Mouse (Mus musculus) adrenal gland, postnatal 14 days (tissue): ENCODE data around the gene Sec16a. TPM values are rescaled to one million over a fixed set of nuclear protein-coding genes. Genes with fewer than 3 reads are reported as not detected.

ENCODE experiments used
- DNase-seq: peaks from one replicate; pipeline ENCODE4 v3.0.0; 2021; ENCODE audit warnings: mixed read lengths
- long read RNA-seq, 2 experiments: library from polyadenylated mRNA; stranded (forward); transcript quantifications; one replicate each; pipeline ENCODE4 v2.0.0; 2021
- total RNA-seq: library from RNA; stranded (reverse); gene quantifications from 2 replicates; pipeline ENCODE4 v1.2.3, GENCODE M21; 2021

Gene Sec16a
- total RNA-seq = 50.1 and 54.6 TPM in 2 replicates
- long read RNA-seq, experiment 1, partial matches to known transcripts = 8 of 13 reads
- long read RNA-seq, experiment 1, other reads (novel, unspliced or antisense) = 5 of 13 reads
- long read RNA-seq, experiment 2, partial matches to known transcripts = 10 of 13 reads
- long read RNA-seq, experiment 2, other reads (novel, unspliced or antisense) = 2 of 13 reads

- peak; percentile 100 for DNase-seq
Observed at GRCm38 (mm10) chr2:26444946-26445665, at the start of gene Sec16a. Sec16a (minus strand) TSS chr2:26445216.

GRCm38 (mm10) chr2:26494396-26494795 lies 49.4 kb upstream of the Sec16a start:
- peak; percentile 64 for DNase-seq

- no peak for DNase-seq
Observed at GRCm38 (mm10) chr2:26493021-26493781, 48.2 kb upstream of the Sec16a start.

- DNase-seq = no peak
Observed at GRCm38 (mm10) chr2:26490760-26491301, 45.8 kb upstream of the Sec16a start.

GRCm38 (mm10) chr2:26488535-26489135 lies 43.6 kb upstream of the Sec16a start:
- DNase-seq = no peak

- DNase-seq = no peak
Observed at GRCm38 (mm10) chr2:26487322-26488021, 42.5 kb upstream of the Sec16a start.

- no peak for DNase-seq
Observed at GRCm38 (mm10) chr2:26486835-26487321, 41.9 kb upstream of the Sec16a start.

GRCm38 (mm10) chr2:26486264-26486810 lies 41.3 kb upstream of the Sec16a start:
- DNase-seq = no peak

- DNase-seq = no peak
Observed at GRCm38 (mm10) chr2:26485710-26486109, 40.7 kb upstream of the Sec16a start.

GRCm38 (mm10) chr2:26485278-26485677 lies 40.3 kb upstream of the Sec16a start:
- DNase-seq = peak; percentile 71

- no peak for DNase-seq
Observed at GRCm38 (mm10) chr2:26484169-26484568, 39.2 kb upstream of the Sec16a start.

- no peak for DNase-seq
Observed at GRCm38 (mm10) chr2:26483230-26483869, 38.3 kb upstream of the Sec16a start.

- DNase-seq = no peak
Observed at GRCm38 (mm10) chr2:26482824-26483223, 37.8 kb upstream of the Sec16a start.

GRCm38 (mm10) chr2:26481724-26482495 lies 36.9 kb upstream of the Sec16a start:
- no peak for DNase-seq

GRCm38 (mm10) chr2:26480911-26481310 lies 35.9 kb upstream of the Sec16a start:
- DNase-seq = no peak

GRCm38 (mm10) chr2:26478685-26479205 lies 33.7 kb upstream of the Sec16a start:
- DNase-seq = no peak

GRCm38 (mm10) chr2:26477911-26478310 lies 32.9 kb upstream of the Sec16a start:
- DNase-seq = no peak

- no peak for DNase-seq
Observed at GRCm38 (mm10) chr2:26475505-26476430, 30.8 kb upstream of the Sec16a start.
